Mouse (Mus musculus) liver, adult 2 months (tissue): ENCODE results near the gene Tex14.

Experiments
- CTCF ChIP-seq: fragments of 200-500 bp; IDR thresholded peaks from 2 replicates; pipeline ENCODE4 v1.5.1; 2011; ENCODE audit warnings: low read depth, low read length, control low read depth
- POLR2A ChIP-seq: fragments of 200-500 bp; IDR thresholded peaks from 2 replicates; pipeline ENCODE4 v1.6.1; 2011; ENCODE audit warnings: low read length, control low read depth; ENCODE audit not compliant: insufficient read depth; ENCODE audit errors: extremely low read depth

DNA sequence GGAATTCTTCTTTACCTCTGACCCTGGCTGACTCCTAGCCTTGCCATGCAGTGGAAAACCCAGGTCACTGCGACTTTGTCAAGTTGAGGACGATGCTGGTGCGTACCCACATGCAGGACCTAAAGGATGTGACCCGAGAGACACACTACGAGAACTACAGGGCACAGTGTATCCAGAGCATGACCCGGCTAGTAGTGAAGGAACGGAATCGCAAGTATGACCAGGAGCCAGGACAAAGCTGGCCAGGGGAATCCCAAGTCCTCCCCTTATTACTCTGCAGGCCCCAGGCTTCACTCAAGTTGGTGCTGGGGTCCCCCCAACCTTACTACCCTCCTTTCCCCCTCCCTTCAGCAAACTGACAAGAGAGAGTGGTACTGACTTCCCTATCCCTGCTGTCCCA lies 184.7 kb downstream of the Tex14 start:
- TF ChIP-seq POLR2A, result no peak
- no peak for TF ChIP-seq CTCF
